27 mouse cellular contexts compared by ENCODE assay signal in genomic region chr16:12901996-12902319, GRCm38 (mm10).
A peak's percentile ranks its signal among the peaks of the same experiment; 100 is the strongest.
DNase-seq lines count a peak whose midpoint lies in the region; ATAC-seq and TF ChIP-seq lines count a peak whose summit lies in the region.
"Had no signal": no experiment of that assay in that cellular context is flagged by ENCODE, and none has a peak within 500 bp of the region (broad histone marks: within the 10 kb centered on the region; RNA-seq: fewer than 3 reads in every experiment).

No protein-coding gene starts in this region.

- DNase-seq in hindbrain, embryonic 10.5 days (ENCODE audit: low spot score) = no peak
- DNase-seq in hindbrain, postnatal 0 days (ENCODE audit: low spot score) = no peak
- DNase-seq in kidney, postnatal 0 days (ENCODE audit: low spot score) = peak; percentile 62
- DNase-seq in kidney, adult 11 months = no peak
- DNase-seq in frontal cortex, postnatal 25 days (ENCODE audit: low spot score in 2 of 2) = no peak
- DNase-seq: adrenal gland, adult 2 months; adrenal gland, postnatal 36 days; B cell, adult 2 months; cerebellum, postnatal 14 days; gastrocnemius, postnatal 10 days; kidney, adult 8-10 months; layer of hippocampus, adult 9-11 months; liver; lung, adult 2 months; lung, postnatal 10 days; thymus, postnatal 4 days had no signal

- peak overlapping the region; percentile 41; the same call in 1 of the 2 replicates for H3K27ac ChIP-seq in hindbrain, embryonic 10.5 days
- no peak overlapping the region for H3K27ac ChIP-seq in hindbrain, postnatal 0 days
- no peak overlapping the region for H3K27ac ChIP-seq in kidney, postnatal 0 days
- no peak overlapping the region for H3K27ac ChIP-seq in neural tube, embryonic 13.5 days (replicated peaks)
- no peak overlapping the region for H3K27ac ChIP-seq in neural tube, embryonic 15.5 days (replicated peaks)
- H3K27ac ChIP-seq: heart, embryonic 10.5 days; heart, embryonic 15.5 days; liver, embryonic 14.5 days; macrophage had no signal

- H3K9me3 ChIP-seq in hindbrain, embryonic 10.5 days = peaks cover 3% of the 10 kb centered on the region; the same call in 1 of the 2 replicates
- no peaks in the 10 kb centered on the region for H3K9me3 ChIP-seq in hindbrain, postnatal 0 days (ENCODE audit: low read length)
- H3K9me3 ChIP-seq in kidney, postnatal 0 days (replicated peaks; ENCODE audit: low read length) = no peaks in the 10 kb centered on the region
- peaks cover 8% of the 10 kb centered on the region; the same call in 1 of the 2 replicates for H3K9me3 ChIP-seq in neural tube, embryonic 13.5 days
- peaks cover 6% of the 10 kb centered on the region for H3K9me3 ChIP-seq in neural tube, embryonic 15.5 days (replicated peaks)
- H3K9me3 ChIP-seq: forebrain, embryonic 12.5 days; heart, embryonic 10.5 days; heart, embryonic 15.5 days had no signal

- no peak overlapping the region for H3K4me2 ChIP-seq in hindbrain, postnatal 0 days (ENCODE audit: low read depth, low read length)
- no peak overlapping the region for H3K4me2 ChIP-seq in kidney, postnatal 0 days (ENCODE audit: low read length)
- no peak overlapping the region for H3K4me2 ChIP-seq in neural tube, embryonic 13.5 days
- no peak overlapping the region for H3K4me2 ChIP-seq in neural tube, embryonic 15.5 days
- H3K4me2 ChIP-seq: forebrain, embryonic 12.5 days; heart, embryonic 15.5 days; hindbrain, embryonic 12.5 days had no signal

- no peak for TF ChIP-seq CTCF in hindbrain, postnatal 0 days (IDR thresholded peaks at IDR 0.05; ENCODE audit: low read depth)
- TF ChIP-seq CTCF in kidney, postnatal 0 days (IDR thresholded peaks at IDR 0.05; ENCODE audit: low read depth) = no peak

- H3K9ac ChIP-seq in hindbrain, postnatal 0 days (replicated peaks; ENCODE audit: low read length) = no peak overlapping the region
- no peak overlapping the region for H3K9ac ChIP-seq in kidney, postnatal 0 days (ENCODE audit: low read depth, low read length)
- no peak overlapping the region for H3K9ac ChIP-seq in neural tube, embryonic 13.5 days
- no peak overlapping the region for H3K9ac ChIP-seq in neural tube, embryonic 15.5 days (replicated peaks)
- H3K9ac ChIP-seq: forebrain, embryonic 12.5 days; heart, embryonic 15.5 days; hindbrain, embryonic 12.5 days; liver, embryonic 14.5 days had no signal

- H3K27me3 ChIP-seq in hindbrain, embryonic 10.5 days (ENCODE audit: insufficient read depth, poor library complexity, severe bottlenecking) = no peaks in the 10 kb centered on the region
- no peaks in the 10 kb centered on the region for H3K27me3 ChIP-seq in hindbrain, postnatal 0 days (ENCODE audit: insufficient read depth, low read length)
- no peaks in the 10 kb centered on the region for H3K27me3 ChIP-seq in kidney, postnatal 0 days (ENCODE audit: insufficient read depth, low read length)
- no peaks in the 10 kb centered on the region for H3K27me3 ChIP-seq in neural tube, embryonic 13.5 days
- no peaks in the 10 kb centered on the region for H3K27me3 ChIP-seq in neural tube, embryonic 15.5 days (replicated peaks)
- H3K27me3 ChIP-seq: forebrain, embryonic 12.5 days; heart, embryonic 15.5 days; hindbrain, embryonic 12.5 days had no signal

- ATAC-seq in hindbrain, postnatal 0 days = no peak; the same call in 1 of the 2 replicates
- no peak for ATAC-seq in kidney, postnatal 0 days (replicated peaks; ENCODE audit: low FRiP score, low read depth)
- ATAC-seq in neural tube, embryonic 13.5 days (ENCODE audit: low read depth) = peak; percentile 11; the same call in 1 of the 2 replicates
- ATAC-seq in neural tube, embryonic 15.5 days (ENCODE audit: low FRiP score) = no peak; the same call in 1 of the 2 replicates
- ATAC-seq: activated CD4-positive, CD25-positive, alpha-beta regulatory T cell, adult 4 months; inflammation-experienced regulatory T-cells, adult 6 months had no signal

- no peaks in the 10 kb centered on the region for H3K36me3 ChIP-seq in hindbrain, embryonic 10.5 days
- no peaks in the 10 kb centered on the region for H3K36me3 ChIP-seq in hindbrain, postnatal 0 days (ENCODE audit: insufficient read depth, low read length)
- H3K36me3 ChIP-seq in kidney, postnatal 0 days (ENCODE audit: insufficient read depth, low read length) = no peaks in the 10 kb centered on the region
- no peaks in the 10 kb centered on the region for H3K36me3 ChIP-seq in neural tube, embryonic 13.5 days
- H3K36me3 ChIP-seq in neural tube, embryonic 15.5 days = no peaks in the 10 kb centered on the region
- H3K36me3 ChIP-seq: forebrain, embryonic 12.5 days; heart, embryonic 10.5 days; heart, embryonic 15.5 days; hindbrain, embryonic 12.5 days had no signal

- H3K4me1 ChIP-seq in hindbrain, embryonic 10.5 days (replicated peaks) = peaks cover 16% of the 10 kb centered on the region
- no peaks in the 10 kb centered on the region for H3K4me1 ChIP-seq in hindbrain, postnatal 0 days (ENCODE audit: insufficient read depth, low read length)
- H3K4me1 ChIP-seq in kidney, postnatal 0 days (replicated peaks; ENCODE audit: insufficient read depth, low read length) = no peaks in the 10 kb centered on the region
- H3K4me1 ChIP-seq in neural tube, embryonic 13.5 days (replicated peaks) = peaks cover 4% of the 10 kb centered on the region; the same call in 1 of the 2 replicates
- H3K4me1 ChIP-seq in neural tube, embryonic 15.5 days = peaks cover 4% of the 10 kb centered on the region; the same call in 1 of the 2 replicates
- H3K4me1 ChIP-seq: heart, embryonic 10.5 days; heart, embryonic 15.5 days had no signal

- H3K4me3 ChIP-seq in hindbrain, embryonic 10.5 days = no peak overlapping the region
- no peak overlapping the region for H3K4me3 ChIP-seq in hindbrain, postnatal 0 days (ENCODE audit: low read length)
- H3K4me3 ChIP-seq in kidney, postnatal 0 days (replicated peaks; ENCODE audit: low read depth, low read length) = no peak overlapping the region
- H3K4me3 ChIP-seq in neural tube, embryonic 13.5 days = no peak overlapping the region
- no peak overlapping the region for H3K4me3 ChIP-seq in neural tube, embryonic 15.5 days (replicated peaks)
- H3K4me3 ChIP-seq: erythroblast, embryonic 14.5 days; forebrain, embryonic 12.5 days; heart, embryonic 10.5 days; heart, embryonic 15.5 days; hindbrain, embryonic 12.5 days had no signal
